Mouse (Mus musculus) WW6 (cell line): ENCODE results near the gene Ppm1h.

Experiments
- DNase-seq: peaks from one replicate; pipeline ENCODE4 v3.0.0-alpha.2; 2013; ENCODE audit warnings: low read depth, low spot score

The Ppm1h gene

DNA sequence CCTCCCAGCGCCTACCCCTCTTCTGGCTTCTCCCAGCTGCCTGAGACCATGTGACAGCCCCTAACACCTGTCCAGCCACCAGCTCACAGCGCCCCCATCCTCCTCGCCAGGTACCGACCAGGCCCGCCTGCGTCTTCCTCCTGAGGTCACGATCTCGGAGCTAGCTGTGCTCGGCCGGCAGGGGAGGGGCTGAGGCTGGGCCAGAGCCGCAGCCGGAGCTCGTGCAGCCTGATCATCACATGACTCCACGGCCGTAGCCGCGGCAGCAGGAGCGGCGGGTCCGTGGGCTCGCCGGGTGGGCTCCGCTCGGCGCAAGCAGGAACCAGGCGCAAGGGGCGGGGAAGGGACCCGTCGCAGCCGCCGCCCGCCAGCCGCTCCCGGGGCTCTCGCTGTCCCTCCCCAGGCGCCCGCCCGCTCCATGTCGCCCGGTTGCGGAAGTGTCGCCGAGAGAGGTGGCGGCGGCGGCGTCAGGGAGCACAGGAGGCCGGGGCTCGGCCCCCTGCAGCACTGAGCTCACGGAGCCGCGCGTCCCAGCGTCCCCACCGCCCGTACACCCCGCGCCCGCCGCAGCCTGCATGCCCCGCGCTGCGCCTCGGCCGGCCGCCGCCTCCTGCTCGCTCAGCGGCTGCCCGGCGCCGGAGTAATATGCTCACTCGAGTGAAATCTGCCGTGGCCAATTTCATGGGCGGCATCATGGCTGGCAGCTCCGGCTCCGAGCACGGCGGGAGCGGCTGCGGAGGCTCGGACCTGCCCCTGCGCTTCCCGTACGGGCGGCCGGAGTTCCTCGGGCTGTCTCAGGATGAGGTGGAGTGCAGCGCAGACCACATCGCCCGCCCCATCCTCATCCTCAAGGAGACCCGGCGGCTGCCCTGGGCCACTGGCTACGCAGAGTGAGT lies at the start of gene Ppm1h:
TSS of gene Ppm1h (plus strand) at position 222 of the 896 bp plus-strand sequence.
- DNase-seq = peak; percentile 81

- no peak for DNase-seq
These were observed 49.6 kb upstream of the Ppm1h start for GRCm38 (mm10) chr10:122629003-122629402.

- DNase-seq = no peak
These were observed 38.7 kb upstream of the Ppm1h start for GRCm38 (mm10) chr10:122639879-122640278.

DNA sequence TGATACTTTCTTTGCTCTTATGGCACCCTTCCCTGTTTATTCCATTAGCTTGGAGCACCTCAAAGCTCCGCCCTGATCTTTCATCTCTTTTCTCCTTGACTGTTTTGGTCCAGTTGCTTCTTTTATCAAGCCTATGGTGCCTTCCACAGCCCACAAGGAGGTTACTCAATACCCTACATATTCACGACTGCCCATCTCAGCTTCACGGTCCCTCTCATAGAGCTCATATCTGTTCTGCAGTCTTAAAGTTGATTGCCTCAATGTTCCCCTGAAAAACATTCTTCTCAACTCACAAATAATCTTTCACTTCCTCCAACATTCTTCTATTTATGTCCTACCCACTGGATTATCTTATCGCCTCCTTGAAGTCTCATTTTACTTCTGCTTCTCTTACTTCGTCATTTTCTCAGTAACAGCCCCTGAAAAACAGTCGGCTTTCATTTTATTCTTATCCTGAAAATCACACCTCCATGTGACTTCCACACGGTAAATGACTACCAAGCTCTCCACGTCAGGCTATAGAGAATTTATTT lies 37.2 kb upstream of the Ppm1h start:
- no peak for DNase-seq

DNA sequence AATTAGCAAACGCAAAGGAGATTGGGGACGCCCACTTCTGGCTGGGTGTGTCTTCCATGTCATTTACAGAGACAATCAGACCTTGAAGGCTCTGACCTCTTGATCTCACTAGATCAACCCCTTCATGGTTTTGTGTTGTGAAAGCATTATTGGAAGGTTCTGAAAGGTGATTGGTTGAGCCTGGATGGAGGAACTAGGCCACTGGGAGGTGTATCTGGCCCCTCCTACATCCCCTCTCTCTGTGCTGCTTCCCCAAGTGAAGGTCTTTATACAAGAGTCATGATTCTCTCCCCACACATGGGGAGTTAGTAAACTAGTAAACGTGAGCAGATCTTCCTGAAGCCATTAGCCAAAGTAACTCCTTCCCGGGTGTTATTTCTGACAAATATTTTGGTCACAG lies 36.4 kb upstream of the Ppm1h start:
- no peak for DNase-seq

GRCm38 (mm10) chr10:122651932-122652331 lies 26.6 kb upstream of the Ppm1h start:
- DNase-seq = no peak

- no peak for DNase-seq
These were observed 26.0 kb upstream of the Ppm1h start for GRCm38 (mm10) chr10:122652578-122652977.

DNA sequence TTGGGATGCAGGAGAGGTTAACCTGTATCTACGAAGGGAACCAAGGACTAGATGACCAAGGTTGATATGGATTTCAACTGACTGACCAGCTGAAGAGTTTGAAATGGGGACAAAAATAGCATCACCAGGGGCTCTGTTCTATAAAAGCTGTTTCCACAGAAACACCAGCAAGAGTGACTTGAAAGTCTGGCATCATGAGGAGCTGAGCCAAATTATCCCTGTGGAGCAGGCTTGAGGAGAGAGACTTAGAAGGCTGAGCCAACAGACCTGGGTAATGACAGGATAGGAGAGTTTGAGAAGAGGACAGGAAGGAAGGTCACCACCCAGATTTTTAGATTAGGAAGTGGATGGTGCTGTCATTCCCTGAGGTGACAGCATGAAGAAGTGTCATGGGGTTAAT lies 12.9 kb upstream of the Ppm1h start:
- DNase-seq = no peak

DNA sequence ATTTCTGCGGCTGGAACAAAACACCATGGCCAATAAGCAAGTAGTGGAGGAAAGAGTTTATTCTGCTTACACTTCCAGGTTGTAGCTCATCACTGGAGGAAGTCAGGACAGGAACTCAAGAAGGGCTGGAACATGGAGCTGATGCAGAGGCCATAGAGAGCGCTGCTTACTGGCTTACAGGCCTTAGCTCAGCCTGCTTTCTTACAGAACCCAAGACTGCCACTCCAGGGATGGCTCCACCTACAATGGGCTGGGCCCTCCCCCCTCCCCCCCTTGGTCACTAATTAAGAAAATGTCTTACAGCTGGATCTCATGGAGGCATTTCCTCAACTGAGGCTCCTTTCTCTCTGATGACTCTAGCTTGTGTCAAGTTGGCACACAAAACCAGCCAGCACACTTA lies 7.3 kb upstream of the Ppm1h start:
- no peak for DNase-seq

- DNase-seq = no peak
These were observed 6.5 kb upstream of the Ppm1h start for GRCm38 (mm10) chr10:122672044-122672443.

DNA sequence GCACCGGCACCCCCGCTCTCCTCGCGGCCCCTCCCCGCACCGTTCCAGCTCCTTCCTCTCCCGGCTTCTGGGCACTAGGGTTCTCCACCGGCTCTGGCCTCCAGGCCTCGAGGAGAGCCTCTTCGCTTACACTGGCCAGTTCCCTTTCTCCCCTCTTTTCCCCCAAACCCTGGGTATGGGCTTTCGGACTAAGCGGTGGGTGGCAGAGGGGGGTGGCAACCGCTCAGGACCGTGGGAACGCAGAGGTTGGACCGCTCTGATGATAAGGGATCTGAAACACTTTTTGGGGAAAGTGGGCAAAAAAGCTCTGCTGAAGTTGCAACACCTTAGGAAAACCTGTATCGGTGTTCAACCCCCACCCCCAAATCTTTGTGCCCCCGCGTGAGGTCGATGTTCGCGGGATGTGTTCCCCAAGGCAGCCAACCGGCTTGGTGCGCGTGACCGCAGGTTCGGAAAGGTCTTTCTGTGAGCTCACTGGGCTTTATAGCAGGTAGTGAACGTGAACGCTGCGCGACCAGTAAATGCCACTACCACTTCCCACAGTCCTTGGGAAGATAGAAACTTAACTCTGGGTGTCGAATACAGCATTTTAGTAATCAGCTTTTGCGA lies 979 bp downstream of the Ppm1h start:
- DNase-seq = no peak

- no peak for DNase-seq
These were observed 2.0 kb downstream of the Ppm1h start for GRCm38 (mm10) chr10:122680387-122681084.

GRCm38 (mm10) chr10:122681085-122681408 lies 2.5 kb downstream of the Ppm1h start:
- DNase-seq = no peak

- no peak for DNase-seq
These were observed 5.3 kb downstream of the Ppm1h start for GRCm38 (mm10) chr10:122683819-122684330.

GRCm38 (mm10) chr10:122685297-122685696 lies 6.7 kb downstream of the Ppm1h start:
- no peak for DNase-seq

- no peak for DNase-seq
These were observed 7.4 kb downstream of the Ppm1h start for GRCm38 (mm10) chr10:122685836-122686531.

- DNase-seq = no peak
These were observed 12.1 kb downstream of the Ppm1h start for GRCm38 (mm10) chr10:122690698-122691097.

DNA sequence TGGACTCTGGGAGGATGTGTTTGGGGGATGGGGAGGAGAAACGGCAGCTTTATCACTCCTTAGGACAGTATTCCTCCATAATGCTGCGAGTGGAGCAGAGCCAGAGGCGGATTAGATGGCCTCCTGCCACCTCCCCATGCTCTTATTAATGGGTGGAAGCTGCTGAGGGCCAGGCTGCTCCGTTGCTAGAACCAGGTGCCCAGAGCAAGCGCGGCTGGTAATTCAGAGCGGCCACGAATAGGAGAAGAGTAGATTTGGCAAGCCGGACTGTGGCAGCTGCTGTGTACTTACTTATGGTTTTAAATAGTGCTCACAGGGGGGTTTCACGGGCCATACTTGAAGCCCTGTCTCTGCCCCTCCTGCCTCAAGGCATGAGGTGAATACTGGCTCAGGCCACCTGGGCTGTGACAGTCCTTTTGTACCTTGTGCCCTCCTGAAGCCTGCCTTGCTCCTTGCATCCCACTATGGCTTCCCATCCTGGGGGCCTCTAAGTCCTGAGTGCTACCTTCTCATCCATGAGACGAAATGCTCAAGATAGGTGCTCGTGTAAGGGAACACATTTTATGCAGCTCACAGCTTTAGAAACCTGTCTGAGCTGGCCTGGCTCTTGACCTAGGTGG lies 14.7 kb downstream of the Ppm1h start:
- no peak for DNase-seq

DNA sequence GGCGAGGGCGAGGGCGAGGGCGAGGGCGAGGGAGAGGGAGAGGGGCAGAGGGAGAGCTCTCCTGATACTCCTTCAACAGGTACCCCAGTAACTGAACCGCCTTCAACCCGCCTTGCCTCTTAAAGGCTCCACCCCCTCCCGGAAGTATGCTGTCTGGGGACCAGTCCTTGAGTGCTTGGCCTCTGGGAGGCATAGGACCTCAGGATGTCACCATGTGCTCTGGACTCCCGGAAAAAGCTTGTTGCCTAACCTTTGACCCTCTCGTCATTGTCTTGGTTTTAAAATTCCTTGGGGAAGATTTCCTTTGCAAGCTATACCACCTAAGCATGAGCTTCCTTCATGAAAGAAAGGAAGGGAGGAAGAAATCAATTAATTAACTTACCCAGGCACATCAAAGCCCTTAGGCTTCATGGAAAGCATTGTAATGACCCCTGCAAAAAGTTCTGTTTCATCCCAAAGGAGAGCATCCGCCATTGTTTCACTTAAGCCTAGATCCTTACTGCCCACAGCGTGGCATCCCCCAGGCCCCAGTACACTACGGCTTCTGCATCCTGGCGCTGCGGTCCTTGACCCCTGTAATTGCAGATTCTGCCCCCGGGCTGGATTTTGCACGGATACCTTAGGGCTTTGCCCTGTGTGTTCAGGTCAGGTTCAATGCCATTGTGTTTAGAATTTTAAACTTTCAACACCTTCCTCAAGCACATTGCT lies 15.5 kb downstream of the Ppm1h start:
- no peak for DNase-seq

GRCm38 (mm10) chr10:122696335-122696734 lies 17.8 kb downstream of the Ppm1h start:
- DNase-seq = no peak
